Mouse (Mus musculus) intestine, embryonic 16.5 days (tissue): ENCODE measurements around the gene Rab2b. TPM values are rescaled to one million over a fixed set of nuclear protein-coding genes. Genes with fewer than 3 reads are reported as not detected.
A peak's percentile ranks its signal among the peaks of the same experiment; 100 is the strongest.

Source experiments
- ATAC-seq: fragments of 200-750 bp; cut with Nextera tagmentation; 2 replicates; pipeline ENCODE4 v1.8.0; 2017; ENCODE audit warnings: moderate TSS enrichment, moderate library complexity
- H3K27ac ChIP-seq: fragments of 300-500 bp; sonication (generic); 2 replicates; pipeline ENCODE4 v1.5.1; 2014; ENCODE audit warnings: mild to moderate bottlenecking, low read length
- H3K27me3 ChIP-seq: fragments of 300-500 bp; sonication (generic); replicated peaks from 2 replicates; pipeline ENCODE4 v1.6.1; 2014; ENCODE audit warnings: low read length, control low read depth, mixed read lengths; ENCODE audit not compliant: control insufficient read depth, insufficient read depth
- H3K36me3 ChIP-seq: fragments of 300-500 bp; sonication (generic); 2 replicates; pipeline ENCODE4 v1.6.1; 2014; ENCODE audit warnings: low read length, control low read depth; ENCODE audit not compliant: control insufficient read depth, insufficient read depth
- H3K4me1 ChIP-seq: fragments of 300-500 bp; sonication (generic); 2 replicates; pipeline ENCODE4 v1.6.1; 2014; ENCODE audit warnings: low read length, control low read depth, mixed read lengths; ENCODE audit not compliant: control insufficient read depth, insufficient read depth
- H3K4me2 ChIP-seq: fragments of 300-500 bp; sonication (generic); 2 replicates; pipeline ENCODE4 v1.6.1; 2014; ENCODE audit warnings: low read depth, low read length, control low read depth
- H3K4me3 ChIP-seq: fragments of 300-500 bp; sonication (generic); 2 replicates; pipeline ENCODE4 v1.5.1; 2014; ENCODE audit warnings: mild to moderate bottlenecking, low read length
- H3K9ac ChIP-seq: fragments of 300-500 bp; sonication (generic); 2 replicates; pipeline ENCODE4 v1.6.1; 2014; ENCODE audit warnings: low read depth, low read length
- H3K9me3 ChIP-seq: fragments of 300-500 bp; sonication (generic); 2 replicates; pipeline ENCODE4 v1.6.1; 2016; ENCODE audit warnings: low read length, control low read depth; ENCODE audit not compliant: control insufficient read depth
- WGBS: fragments of 180-500 bp; shearing (Covaris S2); extraction: QIAGEN DNeasy Blood & Tissue Kit; methylation state at CpG from one replicate; pipeline ENCODE4 v1.1.7; 2014; 5-methylcytosine and 5-hydroxymethylcytosine counted together
- polyA plus RNA-seq: library from polyadenylated mRNA; unstranded; fragments of >200 nt; fragmentation: Nextera tagmentation; extraction: Ambion mirVana; gene quantifications from 2 replicates; pipeline ENCODE4 v1.2.1, GENCODE M21; 2015

Rab2b gene
- polyA plus RNA-seq, 1 experiment from 2014 or later: 13.8 TPM

- 93% methylated on average over 5 of the region's 5 CpGs for WGBS
- Histone ChIP-seq H3K4me2 (no peak overlapping the region), H3K9me3 (no peaks in the 10 kb centered on the region), H3K27me3 (no peaks in the 10 kb centered on the region), H3K9ac (no peak overlapping the region), H3K36me3 (peaks cover 9% of the 10 kb centered on the region; the same call in 1 of the 2 replicates), H3K4me3 (no peak overlapping the region), H3K27ac (no peak overlapping the region), H3K4me1 (peaks cover 4% of the 10 kb centered on the region)
- no peak for ATAC-seq
Measured at GRCm38 (mm10) chr14:52283629-52284028, 4.3 kb upstream of the Rab2b start.

DNA sequence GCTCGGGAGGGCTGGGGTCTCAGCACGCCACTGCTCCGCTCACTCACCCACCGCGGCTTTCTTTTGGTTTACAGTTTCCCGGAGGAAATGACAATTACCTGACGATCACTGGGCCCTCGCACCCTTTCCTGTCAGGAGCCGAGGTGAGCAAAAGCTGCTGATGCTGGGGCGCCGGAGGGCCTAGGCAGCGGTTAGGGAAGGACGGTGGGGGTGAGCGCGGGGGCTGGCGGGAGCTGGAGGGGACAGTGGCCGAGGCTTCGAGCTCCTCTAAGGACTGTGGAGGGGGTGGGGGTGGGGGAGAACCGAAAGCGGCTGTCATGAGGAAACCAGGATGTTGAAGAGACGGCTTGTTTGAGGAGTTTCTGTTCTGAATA, 389 bp upstream of the Rab2b start:
- H3K4me3 ChIP-seq: peak overlapping the region; percentile 89
- H3K27me3 ChIP-seq: no peaks in the 10 kb centered on the region
- ATAC-seq: peak; percentile 27
- H3K4me2 ChIP-seq: peak overlapping the region; percentile 64
- peak overlapping the region; percentile 85 for H3K27ac ChIP-seq
- peak overlapping the region; percentile 90 for H3K9ac ChIP-seq
- no peaks in the 10 kb centered on the region for H3K36me3 ChIP-seq
- WGBS: under 1% methylated on average over 21 of the region's 21 CpGs
- peaks cover 7% of the 10 kb centered on the region for H3K4me1 ChIP-seq
- H3K9me3 ChIP-seq: no peaks in the 10 kb centered on the region

GRCm38 (mm10) chr14:52277210-52277609, 2.1 kb downstream of the Rab2b start:
- H3K27ac ChIP-seq: no peak overlapping the region
- WGBS: 92% methylated on average over 4 of the region's 4 CpGs
- H3K9ac ChIP-seq: no peak overlapping the region
- H3K9me3 ChIP-seq: no peaks in the 10 kb centered on the region
- no peaks in the 10 kb centered on the region for H3K27me3 ChIP-seq
- H3K4me1 ChIP-seq: peaks cover 7% of the 10 kb centered on the region
- no peak overlapping the region for H3K4me3 ChIP-seq
- no peak overlapping the region for H3K4me2 ChIP-seq
- no peak for ATAC-seq
- no peaks in the 10 kb centered on the region for H3K36me3 ChIP-seq

DNA sequence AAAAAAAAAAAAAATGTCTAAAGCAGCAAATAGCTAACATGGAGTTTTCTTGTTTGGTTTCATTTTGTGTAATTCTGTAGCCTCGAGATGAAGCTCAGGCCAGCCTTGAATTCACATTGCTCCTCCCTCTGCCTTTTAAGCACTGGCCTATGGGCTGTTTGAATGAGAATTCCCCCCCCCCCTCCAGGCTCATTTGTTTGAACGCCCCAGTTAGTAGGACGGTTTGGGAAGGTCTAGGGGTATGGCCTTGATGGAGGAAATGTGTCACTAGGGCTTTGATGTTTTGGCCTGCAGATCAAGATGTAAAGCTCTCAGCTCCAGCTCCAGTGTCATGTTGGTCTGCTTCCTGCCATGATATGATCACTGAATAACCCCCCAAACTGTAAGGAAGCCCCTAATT, 6.6 kb downstream of the Rab2b start:
- no peak overlapping the region for H3K27ac ChIP-seq

DNA sequence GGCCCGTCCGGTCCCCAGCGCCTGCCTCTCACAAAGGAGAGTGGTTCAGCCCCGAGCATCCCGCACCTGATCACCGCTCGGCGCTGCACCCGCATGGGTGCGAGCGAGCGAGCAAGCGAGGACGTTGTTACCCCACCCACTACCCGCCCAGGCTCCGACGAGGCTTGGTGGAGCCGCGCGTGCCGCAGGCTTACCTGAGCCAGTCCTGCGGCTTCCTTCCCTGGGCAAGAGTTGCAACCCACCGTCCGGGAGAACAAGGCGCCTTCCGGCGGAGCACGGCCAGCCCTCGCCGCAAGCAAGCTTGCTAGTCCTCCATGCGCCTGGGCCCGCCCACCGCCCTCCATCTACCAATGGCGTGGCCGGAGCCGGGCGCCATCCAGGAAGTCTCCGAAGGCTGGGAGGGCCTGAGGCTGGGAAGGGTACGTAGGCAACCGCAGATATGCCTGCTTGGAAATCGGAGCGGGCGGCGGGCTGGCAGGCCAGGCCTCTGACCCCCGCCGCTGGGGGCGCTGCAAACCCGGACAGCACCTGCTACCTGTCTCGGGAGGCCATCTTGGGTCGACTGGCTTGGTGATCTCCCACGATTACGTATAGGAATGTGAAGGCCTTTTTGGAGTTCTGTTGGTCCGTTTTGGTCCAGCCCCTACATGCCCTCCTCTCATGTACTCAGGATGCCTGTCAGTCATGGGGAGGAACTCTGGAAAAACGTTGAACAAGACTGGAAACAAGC, 21.7 kb downstream of the Rab2b start, which contains the start of gene Chd8:
TSS of gene Chd8 (minus strand) at position 297 of the 730 bp plus-strand sequence.
- WGBS: under 1% methylated on average over 53 of the region's 54 CpGs
- peak within 1 kb of the TSS; percentile 83 for H3K4me2 ChIP-seq
- H3K27me3 ChIP-seq: no peaks in the 10 kb centered on the region
- H3K4me3 ChIP-seq: peak within 1 kb of the TSS; percentile 88
- no peaks in the 10 kb centered on the region for H3K36me3 ChIP-seq
- peak; percentile 100 for ATAC-seq
- peaks cover 12% of the 10 kb centered on the region for H3K4me1 ChIP-seq
- no peaks in the 10 kb centered on the region for H3K9me3 ChIP-seq
- H3K9ac ChIP-seq: peak within 1 kb of the TSS; percentile 93
- peak within 1 kb of the TSS; percentile 91 for H3K27ac ChIP-seq

More for the DNA sequence above, 6.6 kb downstream of the Rab2b start:
- Histone ChIP-seq H3K36me3 (no peaks in the 10 kb centered on the region), H3K27me3 (no peaks in the 10 kb centered on the region), H3K9me3 (no peaks in the 10 kb centered on the region), H3K4me1 (no peaks in the 10 kb centered on the region), H3K9ac (no peak overlapping the region), H3K4me3 (no peak overlapping the region), H3K4me2 (no peak overlapping the region)
- WGBS: 65% methylated on average over 3 of the region's 3 CpGs
- no peak for ATAC-seq

GRCm38 (mm10) chr14:52256311-52257175, 22.8 kb downstream of the Rab2b start:
- Histone ChIP-seq H3K4me3 (peak overlapping the region; percentile 88), H3K4me2 (peak overlapping the region; percentile 83), H3K9ac (peak overlapping the region; percentile 93), H3K27ac (peak overlapping the region; percentile 91), H3K4me1 (peaks cover 12% of the 10 kb centered on the region), H3K27me3 (no peaks in the 10 kb centered on the region), H3K9me3 (no peaks in the 10 kb centered on the region), H3K36me3 (no peaks in the 10 kb centered on the region)
- 6% methylated on average over 18 of the region's 18 CpGs for WGBS
- ATAC-seq: no peak

DNA sequence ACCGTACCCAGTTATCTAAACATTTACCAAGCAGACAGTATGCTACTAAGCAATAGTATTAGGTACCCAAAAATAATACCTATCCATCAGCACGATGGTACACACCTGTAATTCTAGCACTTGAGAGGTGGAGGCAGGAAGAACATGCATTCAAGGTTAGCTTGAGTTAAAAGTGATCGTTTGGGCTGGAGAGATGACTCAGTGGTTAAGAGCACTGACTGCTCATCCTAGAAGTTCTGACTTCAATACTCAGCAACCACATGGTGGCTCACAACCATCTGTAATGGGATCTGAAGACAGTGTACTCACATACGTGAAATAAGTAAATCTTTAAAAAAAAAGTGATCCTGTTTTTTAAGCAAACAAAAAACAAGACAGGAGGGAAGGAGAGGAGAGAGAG, 33.2 kb downstream of the Rab2b start:
- Histone ChIP-seq H3K4me1 (peaks cover 3% of the 10 kb centered on the region), H3K9ac (no peak overlapping the region), H3K27ac (no peak overlapping the region), H3K4me3 (no peak overlapping the region), H3K36me3 (no peaks in the 10 kb centered on the region), H3K9me3 (no peaks in the 10 kb centered on the region), H3K27me3 (no peaks in the 10 kb centered on the region), H3K4me2 (no peak overlapping the region)
- 77% methylated on average over 4 of the region's 4 CpGs for WGBS
- no peak for ATAC-seq

DNA sequence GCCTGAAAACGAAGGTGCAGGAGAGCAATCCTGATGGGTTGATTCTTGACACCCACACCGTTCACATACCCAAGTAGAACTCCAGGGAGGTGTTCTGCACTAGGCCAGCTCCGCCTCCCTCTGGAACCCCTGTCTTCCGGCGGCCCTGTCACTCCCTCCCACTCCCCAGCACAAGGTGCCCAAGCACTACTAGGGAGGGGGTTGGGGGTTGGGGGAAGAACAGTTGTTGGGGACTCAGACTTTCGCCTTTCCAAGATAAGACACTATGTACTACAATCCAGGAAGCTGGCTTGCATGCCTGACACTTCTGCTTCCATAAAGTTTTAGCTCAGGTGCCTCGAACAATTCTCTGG, 34.7 kb downstream of the Rab2b start:
- peak overlapping the region; percentile 84 for H3K4me3 ChIP-seq
- no peaks in the 10 kb centered on the region for H3K27me3 ChIP-seq
- peak overlapping the region; percentile 81 for H3K4me2 ChIP-seq
- H3K9ac ChIP-seq: peak overlapping the region; percentile 86
- peaks cover 3% of the 10 kb centered on the region for H3K4me1 ChIP-seq
- H3K36me3 ChIP-seq: 0 out of 2 replicates have a peak, but pooled peaks cover 2% of the 10 kb centered on the region
- WGBS: 8% methylated on average over 7 of the region's 7 CpGs
- ATAC-seq: peak; percentile 84
- no peaks in the 10 kb centered on the region for H3K9me3 ChIP-seq
- peak overlapping the region; percentile 91 for H3K27ac ChIP-seq

GRCm38 (mm10) chr14:52244041-52244689, 35.2 kb downstream of the Rab2b start:
- Histone ChIP-seq H3K9ac (peak overlapping the region; percentile 86), H3K36me3 (0 out of 2 replicates have a peak, but pooled peaks cover 2% of the 10 kb centered on the region), H3K4me1 (peaks cover 3% of the 10 kb centered on the region), H3K9me3 (no peaks in the 10 kb centered on the region), H3K27ac (peak overlapping the region; percentile 91), H3K4me3 (peak overlapping the region; percentile 84), H3K4me2 (peak overlapping the region; percentile 81), H3K27me3 (no peaks in the 10 kb centered on the region)
- under 1% methylated on average over 32 of the region's 32 CpGs for WGBS
- peak; percentile 99 for ATAC-seq
